Mouse (Mus musculus) embryonic stem cell, embryonic (primary cell): ENCODE results near the gene Ncbp2.

Experiments
- CTCF ChIA-PET, 4 experiments: fragments of 300-600 bp in 2 of 4; fragments of 350-600 bp in 2 of 4; sonication (Branson Sonifier 250); formaldehyde crosslinking; loops; one replicate each; lab custom pipeline; 2022; ENCODE audit warnings: inconsistent platforms in 2 of 4; lab: Charles Lee
- POLR2A ChIA-PET, 4 experiments: fragments of 300-600 bp in 2 of 4; fragments of 350-600 bp in 2 of 4; sonication (Branson Sonifier 250); formaldehyde crosslinking; loops; one replicate each; lab custom pipeline; 2022; ENCODE audit warnings: antibody characterized with exemption in 4 of 4, inconsistent platforms in 1 of 4; lab: Charles Lee

The Ncbp2 gene

GRCm38 (mm10) chr16:31927412-31927811 lies 20.9 kb upstream of the Ncbp2 start:
- CTCF ChIA-PET, result interaction anchor here in 2 of 4 experiments (1.2 to 5.8 kb wide), 2 partner anchors 9 to 17 kb away, joined by 3 to 24 read pairs; no protein-coding TSS in a partner anchor
- POLR2A ChIA-PET, result interaction anchor here (0.5 to 1.8 kb wide), 8 partner anchors 8 to 75 kb away, joined by 3 to 8 read pairs (median 4); partner anchors contain the start of gene Senp5 (in 1 of the 4)

GRCm38 (mm10) chr16:31931330-31931729 lies 17.0 kb upstream of the Ncbp2 start:
- POLR2A ChIA-PET, result interaction anchor here in 3 of 4 experiments (0.9 to 5.3 kb wide), 9 partner anchors 10 to 71 kb away, joined by 3 to 45 read pairs (median 4); partner anchors contain the start of gene Senp5 (in 1 of the 3)
- CTCF ChIA-PET, result interaction anchor here in 3 of 4 experiments (0.6 to 5.7 kb wide), 7 partner anchors 12 to 26 kb away, joined by 3 to 77 read pairs (median 5); no protein-coding TSS in a partner anchor

GRCm38 (mm10) chr16:31932255-31932654 lies 16.1 kb upstream of the Ncbp2 start:
- POLR2A ChIA-PET, result interaction anchor here (0.6 to 5.3 kb wide), 25 partner anchors 8 to 424 kb away, joined by 3 to 45 read pairs (median 3); partner anchors contain the start of genes Senp5 (in 3 of the 4), 0610012G03Rik (in 1 of the 4) and Ncbp2 (in 1 of the 4)
- CTCF ChIA-PET, result interaction anchor here (0.6 to 5.7 kb wide), 28 partner anchors 9 to 507 kb away, joined by 3 to 77 read pairs (median 4); partner anchors contain the start of gene Meltf (in 3 of the 4)

GRCm38 (mm10) chr16:31932840-31933697 lies 15.2 kb upstream of the Ncbp2 start:
- ChIA-PET POLR2A (interaction anchor here (0.6 to 5.3 kb wide), 33 partner anchors 8 to 661 kb away, joined by 3 to 45 read pairs (median 3); partner anchors contain the start of genes Senp5 (in 2 of the 4), 0610012G03Rik (in 1 of the 4), Ncbp2 (in 1 of the 4) and Rnf168 (in 1 of the 4)), CTCF (interaction anchor here (0.5 to 5.7 kb wide), 35 partner anchors 8 to 508 kb away, joined by 3 to 77 read pairs (median 4); partner anchors contain the start of gene Meltf (in 3 of the 4))

- ChIA-PET POLR2A (interaction anchor here in 3 of 4 experiments (0.7 to 5.3 kb wide), 15 partner anchors 9 to 662 kb away, joined by 3 to 45 read pairs (median 4); partner anchors contain the start of gene Rnf168 (in 1 of the 3)), CTCF (interaction anchor here (0.6 to 5.7 kb wide), 14 partner anchors 10 to 206 kb away, joined by 3 to 77 read pairs (median 6); no protein-coding TSS in a partner anchor)
Observed at GRCm38 (mm10) chr16:31933751-31934549, 14.4 kb upstream of the Ncbp2 start, which contains the start of gene Pigz. TSS of gene Pigz (plus strand) at chr16:31933851.

- POLR2A ChIA-PET, result interaction anchor here in 2 of 4 experiments (1.0 to 5.3 kb wide), 11 partner anchors 9 to 68 kb away, joined by 3 to 45 read pairs (median 5); partner anchors contain the start of gene Senp5 (in 2 of the 2)
- CTCF ChIA-PET, result interaction anchor here (0.6 to 5.7 kb wide), 8 partner anchors 9 to 476 kb away, joined by 3 to 77 read pairs (median 5); no protein-coding TSS in a partner anchor
Observed at GRCm38 (mm10) chr16:31934550-31935010, 13.7 kb upstream of the Ncbp2 start.

- ChIA-PET CTCF (interaction anchor here (0.5 to 5.7 kb wide), 10 partner anchors 8 to 477 kb away, joined by 3 to 77 read pairs (median 4); no protein-coding TSS in a partner anchor), POLR2A (interaction anchor here (0.6 to 5.3 kb wide), 14 partner anchors 9 to 369 kb away, joined by 3 to 45 read pairs (median 4); partner anchors contain the start of genes Senp5 (in 2 of the 4), 0610012G03Rik (in 1 of the 4) and Ncbp2 (in 1 of the 4))
Observed at GRCm38 (mm10) chr16:31935091-31935979, 13.0 kb upstream of the Ncbp2 start.

GRCm38 (mm10) chr16:31936568-31936967 lies 11.7 kb upstream of the Ncbp2 start:
- ChIA-PET CTCF (interaction anchor here in 2 of 4 experiments (0.6 to 4.7 kb wide), 2 partner anchors 7 to 30 kb away, joined by 3 to 33 read pairs; no protein-coding TSS in a partner anchor), POLR2A (interaction anchor here (0.6 to 5.3 kb wide), 5 partner anchors 7 to 493 kb away, joined by 3 to 45 read pairs (median 9); no protein-coding TSS in a partner anchor)

- ChIA-PET CTCF (interaction anchor here in 1 of 4 experiments (0.6 to 0.8 kb wide), 2 partner anchors 64 to 674 kb away, joined by 3 to 5 read pairs; no protein-coding TSS in a partner anchor), POLR2A (no interaction called here)
Observed at GRCm38 (mm10) chr16:31938856-31939255, 9.5 kb upstream of the Ncbp2 start.

GRCm38 (mm10) chr16:31940586-31940985 lies 7.7 kb upstream of the Ncbp2 start:
- ChIA-PET POLR2A (no interaction called here), CTCF (interaction anchor here in 2 of 4 experiments (0.5 to 1.0 kb wide), 5 partner anchors 8 to 1299 kb away, joined by 3 to 9 read pairs (median 4); no protein-coding TSS in a partner anchor)

- CTCF ChIA-PET, result interaction anchor here (0.5 to 2.6 kb wide), 78 partner anchors 9 to 694 kb away, joined by 3 to 77 read pairs (median 4); partner anchors contain the start of genes Pigz (in 4 of the 4), Senp5 (in 3 of the 4) and Meltf (in 1 of the 4)
- POLR2A ChIA-PET, result interaction anchor here in 3 of 4 experiments (0.6 to 3.1 kb wide), 46 partner anchors 10 to 698 kb away, joined by 3 to 45 read pairs (median 3); partner anchors contain the start of genes Pigz (in 3 of the 3), Senp5 (in 2 of the 3), Cep19 (in 1 of the 3) and Fbxo45 (in 1 of the 3)
Observed at GRCm38 (mm10) chr16:31943980-31944379, 4.3 kb upstream of the Ncbp2 start.

GRCm38 (mm10) chr16:31944698-31945255 lies 3.5 kb upstream of the Ncbp2 start:
- ChIA-PET CTCF (interaction anchor here (0.5 to 2.6 kb wide), 49 partner anchors 11 to 553 kb away, joined by 3 to 77 read pairs (median 5); partner anchors contain the start of genes Pigz (in 4 of the 4), Meltf (in 1 of the 4) and Senp5 (in 1 of the 4)), POLR2A (interaction anchor here in 3 of 4 experiments (0.6 to 3.1 kb wide), 24 partner anchors 11 to 663 kb away, joined by 3 to 45 read pairs (median 4); partner anchors contain the start of genes Pigz (in 3 of the 3), Senp5 (in 2 of the 3), Cep19 (in 1 of the 3) and Pigx (in 1 of the 3))

- ChIA-PET POLR2A (interaction anchor here in 2 of 4 experiments (1.1 to 3.1 kb wide), 6 partner anchors 11 to 133 kb away, joined by 3 to 45 read pairs (median 12); partner anchors contain the start of genes Pigz (in 2 of the 2) and Senp5 (in 1 of the 2)), CTCF (interaction anchor here in 3 of 4 experiments (0.6 to 2.6 kb wide), 6 partner anchors 11 to 553 kb away, joined by 3 to 77 read pairs (median 10); partner anchors contain the start of genes Pigz (in 2 of the 3) and Meltf (in 1 of the 3))
Observed at GRCm38 (mm10) chr16:31945372-31945771, 2.9 kb upstream of the Ncbp2 start.

GRCm38 (mm10) chr16:31945986-31946385 lies 2.3 kb upstream of the Ncbp2 start:
- CTCF ChIA-PET, result interaction anchor here in 1 of 4 experiments (1.2 kb wide), 1 partner anchor 14 kb away, joined by 3 read pairs; no protein-coding TSS in a partner anchor

More at GRCm38 (mm10) chr16:31945986-31946385, 2.3 kb upstream of the Ncbp2 start:
- POLR2A ChIA-PET, result interaction anchor here in 3 of 4 experiments (2.2 to 2.6 kb wide), 4 partner anchors 14 to 57 kb away, joined by 8 to 17 read pairs (median 11); partner anchors contain the start of gene Senp5 (in 3 of the 3)
